Mouse (Mus musculus) cerebellum, adult 8-10 months (tissue): ENCODE measurements around the gene Eif1ax.
"Not testable (repeated sequence)": the region's sequence is repeated elsewhere in the genome, so short reads cannot be mapped to it uniquely, and the experiment has no call there.

Source experiments
- DNase-seq: peaks from one replicate; pipeline ENCODE4 v3.0.0; 2022

The Eif1ax gene

DNA sequence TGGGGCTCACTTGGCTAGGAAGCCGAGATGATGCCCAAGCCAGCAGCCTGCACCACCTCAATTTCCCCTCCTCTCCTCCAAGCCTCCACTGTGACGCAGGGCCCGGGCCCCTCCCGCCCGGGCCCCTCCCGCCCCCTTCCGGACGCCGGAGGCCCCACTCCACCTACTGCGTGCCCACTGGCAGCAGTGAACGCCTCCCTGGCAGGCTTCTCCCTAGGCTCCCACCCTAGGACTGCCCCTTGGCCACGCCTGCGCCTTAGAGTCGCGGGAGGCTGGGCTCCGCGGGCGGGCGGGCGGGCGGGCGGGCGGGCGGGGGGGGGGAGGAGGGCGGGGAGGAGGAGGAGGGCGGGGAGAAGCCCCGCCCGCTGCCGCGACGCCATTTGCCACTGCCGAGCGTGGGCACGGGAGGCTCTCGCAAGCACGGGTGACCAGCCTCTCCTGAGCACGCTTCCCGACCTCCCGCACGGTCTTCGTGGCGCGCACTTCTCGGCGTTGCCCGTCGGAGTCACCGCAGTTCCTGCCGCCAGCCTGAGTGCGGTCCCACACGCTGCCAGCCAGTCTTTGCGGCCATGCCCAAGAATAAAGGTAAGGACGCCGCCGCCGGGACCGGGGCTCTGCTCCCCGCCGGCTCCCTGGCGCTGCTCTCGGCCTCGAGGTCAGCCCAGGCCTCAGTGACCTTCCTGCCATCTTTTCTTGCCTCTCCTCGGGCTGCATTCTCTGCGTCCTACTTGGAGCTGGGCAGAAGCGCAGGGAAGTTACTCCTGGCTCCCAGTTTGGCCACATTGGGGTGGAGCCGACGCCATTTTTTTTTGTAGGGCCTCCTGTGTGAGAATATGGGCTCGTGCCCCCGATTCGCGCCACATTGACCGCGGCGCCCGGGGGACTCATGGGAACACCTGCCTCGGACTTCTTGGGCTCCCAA lies at the start of gene Eif1ax:
Eif1ax (plus strand) TSS at position 348 of the 922 bp plus-strand sequence.
- peak; percentile 54 for DNase-seq

DNA sequence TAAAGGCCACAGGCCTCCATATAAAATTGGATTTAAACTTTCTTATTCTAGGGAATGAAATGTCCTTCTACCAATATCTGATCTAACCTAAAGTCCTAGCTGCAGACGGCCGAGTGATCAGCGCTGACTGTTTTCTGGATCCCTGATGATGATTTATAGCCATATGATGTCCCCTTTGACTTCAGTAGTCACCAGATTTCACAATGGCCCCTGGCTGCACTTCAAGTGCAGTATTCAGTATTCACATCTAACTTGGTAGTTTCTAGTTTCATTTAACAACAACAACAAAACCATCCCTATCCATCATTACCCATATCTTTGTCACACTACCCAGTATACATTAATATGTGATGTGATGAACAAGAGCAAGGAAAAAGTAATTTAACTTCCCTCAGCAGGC lies 7.5 kb upstream of the Eif1ax start:
- no peak for DNase-seq

DNA sequence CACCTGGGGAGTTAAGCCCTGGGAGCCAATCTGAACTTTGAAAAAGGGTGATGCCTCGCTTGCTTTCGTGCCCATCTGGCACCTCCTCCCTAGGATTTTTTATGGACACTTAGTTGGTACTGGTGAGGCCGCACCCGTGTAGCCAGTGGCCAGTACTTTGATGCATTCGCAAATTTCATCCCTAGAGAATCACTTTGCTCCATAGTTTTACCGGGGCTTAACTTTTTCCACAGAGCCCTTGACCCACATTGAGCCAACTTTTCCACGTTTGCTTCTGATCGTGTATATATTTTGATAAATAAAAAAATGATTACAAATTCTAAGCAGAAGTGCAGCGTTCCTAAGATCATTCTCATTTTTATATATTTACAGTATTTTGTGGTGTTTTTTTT lies 771 bp downstream of the Eif1ax start:
- DNase-seq, result no peak

DNA sequence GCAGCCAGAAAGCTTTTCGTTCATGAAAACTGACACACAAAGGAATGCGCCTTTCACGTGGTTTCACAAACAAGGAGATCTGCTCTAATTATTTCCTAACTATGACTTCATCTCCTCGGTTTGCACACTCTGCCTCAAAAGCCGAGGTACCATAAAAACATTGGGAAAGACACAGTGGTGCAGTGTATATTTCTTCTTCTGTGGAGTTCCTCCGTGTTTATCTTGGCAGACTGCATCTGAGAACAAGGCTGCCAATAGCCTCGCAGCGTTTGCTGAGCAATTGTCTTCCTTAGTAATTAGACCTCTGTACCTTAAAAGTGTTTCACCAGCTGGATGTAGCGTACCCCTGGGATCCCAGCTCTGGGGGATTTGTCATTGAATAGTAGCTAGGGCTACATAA lies 15.1 kb downstream of the Eif1ax start:
- DNase-seq, result no peak

DNA sequence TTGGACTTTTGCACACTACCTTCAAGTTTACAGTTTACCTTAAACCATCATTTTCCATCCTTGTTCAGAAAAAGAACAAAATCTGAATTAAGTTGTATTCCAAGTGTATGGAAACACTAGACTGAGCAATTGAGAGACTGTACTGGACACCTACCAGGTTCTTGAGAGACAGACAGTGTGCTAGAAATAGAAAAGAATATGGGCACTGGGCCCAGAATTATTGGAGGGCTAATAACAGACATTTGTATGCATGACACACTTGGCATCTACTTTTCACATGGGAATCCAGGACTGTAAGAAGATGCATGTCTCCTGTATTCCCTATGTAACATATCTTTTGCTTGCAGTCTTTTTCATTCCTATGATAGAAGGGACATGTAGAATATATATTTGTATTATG lies 17.0 kb downstream of the Eif1ax start:
- DNase-seq, result no peak

DNA sequence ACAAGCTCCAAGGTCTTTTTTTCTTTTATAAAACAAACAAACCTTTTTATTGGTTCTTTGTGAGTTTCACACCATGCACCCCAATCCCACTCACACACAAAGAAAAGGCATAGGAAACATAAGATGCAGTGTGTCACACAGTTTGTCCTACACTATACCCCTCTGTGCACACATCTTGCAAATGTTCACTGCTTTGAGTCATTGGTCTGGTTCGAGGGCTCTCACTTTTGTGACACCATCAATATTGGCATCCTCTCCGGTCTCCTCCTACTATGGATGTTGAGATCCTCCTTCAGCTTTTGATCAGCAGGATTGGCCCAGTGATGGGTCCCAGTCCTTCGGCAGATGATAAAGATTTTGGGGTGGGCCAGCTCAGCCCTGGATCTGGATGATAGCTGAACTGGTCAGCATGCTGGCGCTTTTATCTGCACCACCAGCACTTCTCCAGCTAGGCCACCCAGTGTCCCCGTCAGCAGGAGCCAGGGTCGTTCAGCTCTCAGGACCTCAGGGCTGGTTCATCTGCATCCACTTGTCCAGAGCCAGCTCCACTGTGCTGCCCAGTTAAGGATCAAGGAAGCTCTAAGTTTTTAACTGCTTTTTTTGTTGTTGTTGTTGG lies 18.5 kb downstream of the Eif1ax start:
- no peak for DNase-seq

DNA sequence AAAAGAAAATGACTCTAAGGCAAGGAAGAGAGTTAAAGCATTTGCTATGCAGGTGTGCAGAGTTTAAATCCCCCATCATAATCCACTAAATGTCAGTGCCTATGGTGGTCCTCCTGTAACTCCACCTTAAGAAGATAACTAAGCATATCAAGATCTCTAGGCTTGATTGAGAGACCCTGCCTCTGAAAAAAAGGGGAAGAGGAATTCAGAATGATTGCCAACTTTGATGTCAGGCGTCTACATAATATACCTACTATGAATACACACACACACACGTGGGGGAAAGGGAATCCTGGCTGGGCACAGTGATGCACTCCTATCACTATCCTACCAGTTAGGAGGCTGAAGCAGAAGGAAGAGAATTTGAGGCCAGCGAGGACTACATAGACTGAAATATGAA lies 19.3 kb downstream of the Eif1ax start:
- DNase-seq, result no peak

DNA sequence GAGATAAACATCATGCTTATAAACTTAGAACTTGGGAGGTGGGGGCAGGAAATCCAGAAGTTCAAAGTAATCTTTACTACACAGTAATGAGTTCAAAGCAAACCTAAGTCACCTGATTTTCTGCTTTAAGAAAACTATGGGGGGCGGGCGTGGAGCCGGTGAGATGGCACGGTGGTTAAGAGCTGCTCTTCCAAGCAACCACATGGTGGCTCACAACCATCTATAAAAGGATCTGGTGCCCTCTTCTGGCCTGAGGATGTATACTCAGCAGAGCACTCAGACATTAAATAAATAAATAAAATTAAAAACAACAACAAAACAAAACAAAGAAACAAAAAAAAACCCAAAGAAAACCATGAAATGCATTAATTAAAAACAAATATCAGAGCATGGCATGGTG lies 37.3 kb downstream of the Eif1ax start:
- peak; percentile 23 for DNase-seq

DNA sequence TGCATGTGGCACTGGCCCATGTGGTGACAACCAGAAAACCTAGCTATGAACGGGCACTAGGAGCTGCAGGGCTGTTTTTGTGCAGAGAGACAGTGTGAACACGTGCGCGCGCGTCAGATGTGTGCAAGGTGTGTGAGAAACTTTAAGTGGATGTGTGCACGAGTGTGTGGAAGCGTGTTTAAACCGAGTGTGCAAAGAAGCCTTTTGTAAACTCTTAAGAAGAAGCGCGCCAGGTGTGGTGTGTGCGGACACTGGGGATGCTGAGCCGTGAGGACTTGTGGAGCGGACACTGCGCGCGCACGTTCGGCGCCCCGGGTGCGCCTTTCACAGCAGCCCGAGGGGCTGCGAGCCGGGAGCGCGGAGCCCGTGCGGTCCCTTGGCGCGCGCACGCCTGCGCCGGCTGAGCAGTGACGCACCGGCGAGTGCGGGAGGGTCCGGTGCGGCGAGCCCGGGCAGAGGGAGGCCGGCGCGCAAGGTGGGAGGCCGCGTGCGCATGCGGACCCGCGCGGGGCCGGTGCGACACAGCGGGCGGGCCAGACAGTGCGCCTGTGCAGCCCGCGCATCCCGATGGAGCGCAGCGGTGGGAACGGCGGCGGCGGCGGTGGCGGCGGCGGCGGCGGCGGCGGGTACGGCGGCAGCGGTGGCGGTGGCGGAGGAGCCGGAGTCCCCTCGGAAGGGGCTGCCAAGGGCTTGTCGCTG lies 42.3 kb downstream of the Eif1ax start, which contains the start of gene Map7d2:
Map7d2 (plus strand) TSS at position 443 of the 699 bp plus-strand sequence.
- DNase-seq, result peak; percentile 51

DNA sequence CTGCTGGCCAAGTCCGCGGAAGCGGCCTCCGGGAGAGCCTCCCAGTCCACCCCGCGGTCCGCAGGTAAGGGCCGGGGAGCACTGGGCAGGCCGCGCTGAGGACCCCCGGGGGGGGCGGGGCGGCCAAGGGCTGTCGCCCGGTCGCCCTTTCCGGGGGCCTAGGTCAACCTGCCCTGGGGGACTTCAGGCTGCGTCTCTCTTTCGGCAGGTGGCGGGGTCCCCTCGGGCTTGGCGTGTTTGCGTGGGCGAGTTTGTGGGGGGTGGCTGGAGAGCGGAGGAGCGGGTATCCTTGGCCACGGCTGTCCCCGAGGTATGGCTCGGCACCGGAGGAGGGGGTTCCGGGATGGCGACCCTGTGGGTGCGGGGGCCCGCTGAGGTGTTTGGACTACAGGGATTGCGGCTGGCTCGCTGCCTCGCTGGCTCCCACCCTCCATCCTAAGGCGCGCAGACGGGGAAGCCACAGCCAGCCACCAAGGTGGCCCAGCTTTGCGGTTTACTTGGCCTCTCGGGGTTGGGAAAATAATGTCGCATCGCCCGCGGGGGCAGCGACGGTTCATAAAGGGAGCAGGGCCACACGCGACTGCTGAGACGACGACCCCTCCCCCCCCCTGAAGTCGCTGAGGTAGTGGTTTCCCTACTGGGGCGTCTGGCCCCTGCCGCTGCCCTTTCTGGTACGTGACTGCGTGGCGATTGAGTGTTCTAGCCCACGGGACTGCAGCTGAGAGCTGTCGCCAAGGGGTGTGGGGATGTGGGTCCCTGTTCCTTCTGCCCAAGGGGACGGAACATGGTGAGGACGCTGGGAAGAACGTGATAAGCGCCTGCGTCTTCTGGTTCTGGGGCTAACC lies 43.1 kb downstream of the Eif1ax start:
- DNase-seq, result peak; percentile 24

DNA sequence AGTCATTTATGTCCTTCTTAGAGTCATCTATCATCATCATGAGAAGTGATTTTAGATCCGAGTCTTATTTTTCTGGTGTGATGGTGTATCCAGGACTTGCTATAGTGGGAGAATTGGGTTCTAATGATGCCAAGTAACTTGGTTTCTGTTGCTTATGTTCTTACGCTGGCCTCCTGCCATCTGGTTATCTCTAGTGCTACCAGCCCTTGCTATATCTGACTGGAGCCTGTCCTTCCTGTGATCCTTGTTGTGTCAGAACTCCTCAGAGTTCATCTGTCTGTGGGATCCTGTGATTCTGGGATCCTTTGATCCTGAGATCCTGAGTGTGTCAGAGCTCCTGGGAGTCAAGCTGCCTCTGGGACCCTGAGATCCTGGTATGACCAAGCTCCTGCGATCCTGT lies 58.5 kb downstream of the Eif1ax start:
- DNase-seq, result not testable (repeated sequence)
